Mouse (Mus musculus) forebrain, embryonic 11.5 days (tissue): Measurements from ENCODE around the gene Tmem159. TPM values are rescaled to one million over a fixed set of nuclear protein-coding genes. Genes with fewer than 3 reads are reported as not detected.
A peak's percentile ranks its signal among the peaks of the same experiment; 100 is the strongest.

Experiments used
- ATAC-seq: fragments of 200-750 bp; cut with Nextera tagmentation; replicated peaks from 2 replicates; pipeline ENCODE4 v1.8.0; 2017; ENCODE audit warnings: moderate TSS enrichment; ENCODE audit not compliant: low FRiP score
- DNase-seq: peaks from one replicate; pipeline ENCODE4 v3.0.0-alpha.2; 2017; ENCODE audit warnings: low spot score
- H3K27ac ChIP-seq: fragments of 300-500 bp; sonication (generic); 2 replicates; pipeline ENCODE4 v1.5.1; 2014; ENCODE audit warnings: low read depth, low read length
- H3K27me3 ChIP-seq: fragments of 300-500 bp; sonication (generic); 2 replicates; pipeline ENCODE4 v1.6.1; 2014; ENCODE audit warnings: mild to moderate bottlenecking, low read length, mixed read lengths; ENCODE audit not compliant: control insufficient read depth, insufficient read depth
- H3K36me3 ChIP-seq: fragments of 300-500 bp; sonication (generic); 2 replicates; pipeline ENCODE4 v1.6.1; 2014; ENCODE audit warnings: mild to moderate bottlenecking, low read length, moderate library complexity, mixed read lengths; ENCODE audit not compliant: control insufficient read depth, insufficient read depth
- H3K4me1 ChIP-seq: fragments of 300-500 bp; sonication (generic); replicated peaks from 2 replicates; pipeline ENCODE4 v1.6.1; 2014; ENCODE audit warnings: low read length, mixed read lengths; ENCODE audit not compliant: control insufficient read depth, insufficient read depth
- H3K4me2 ChIP-seq: fragments of 300-500 bp; sonication (generic); 2 replicates; pipeline ENCODE4 v1.6.1; 2014; ENCODE audit warnings: low read depth, mild to moderate bottlenecking, low read length, moderate library complexity, mixed read lengths; ENCODE audit not compliant: severe bottlenecking
- H3K4me3 ChIP-seq: fragments of 300-500 bp; sonication (generic); 2 replicates; pipeline ENCODE4 v1.5.1; 2014; ENCODE audit warnings: low read depth, low read length
- H3K9ac ChIP-seq: fragments of 300-500 bp; sonication (generic); 2 replicates; pipeline ENCODE4 v1.6.1; 2014; ENCODE audit warnings: low read length
- H3K9me3 ChIP-seq: fragments of 300-500 bp; sonication (generic); 2 replicates; pipeline ENCODE4 v1.6.1; 2016; ENCODE audit warnings: low read length, mixed read lengths; ENCODE audit not compliant: control insufficient read depth
- WGBS: fragments of 180-500 bp; shearing (Covaris S2); extraction: QIAGEN DNeasy Blood & Tissue Kit; methylation state at CpG from one replicate; pipeline ENCODE4 v1.1.7; 2014; 5-methylcytosine and 5-hydroxymethylcytosine counted together
- polyA plus RNA-seq: library from polyadenylated mRNA; unstranded; fragments of >200 nt; fragmentation: Nextera tagmentation; extraction: Ambion mirVana; gene quantifications from 2 replicates; pipeline ENCODE4 v1.2.1, GENCODE M21; 2014

Gene Tmem159
- polyA plus RNA-seq, 1 experiment from 2014 or later, result 10.4 TPM

- H3K36me3 ChIP-seq, result no peaks in the 10 kb centered on the region
- no peak for DNase-seq
- no peak within 1 kb of the TSS for H3K9ac ChIP-seq
- H3K9me3 ChIP-seq, result no peaks in the 10 kb centered on the region
- H3K27ac ChIP-seq, result no peak within 1 kb of the TSS
- WGBS, result 85% methylated on average over 6 of the region's 6 CpGs
- H3K4me3 ChIP-seq, result no peak within 1 kb of the TSS
- H3K4me1 ChIP-seq, result no peaks in the 10 kb centered on the region
- no peak within 1 kb of the TSS for H3K4me2 ChIP-seq
- ATAC-seq, result no peak
- H3K27me3 ChIP-seq, result no peaks in the 10 kb centered on the region
Measured at GRCm38 (mm10) chr7:120095180-120095579, 7.0 kb upstream of the Tmem159 start, which contains the start of gene Dnah3. Gene Dnah3 (minus strand): TSS chr7:120095280.

GRCm38 (mm10) chr7:120097845-120098244, 4.3 kb upstream of the Tmem159 start:
- WGBS, result 9% methylated on average over 7 of the region's 7 CpGs
- Histone ChIP-seq H3K27ac (no peak overlapping the region), H3K4me2 (no peak overlapping the region), H3K9ac (no peak overlapping the region), H3K4me1 (no peaks in the 10 kb centered on the region; the same call in 1 of the 2 replicates), H3K9me3 (no peaks in the 10 kb centered on the region), H3K36me3 (no peaks in the 10 kb centered on the region), H3K4me3 (no peak overlapping the region), H3K27me3 (peaks cover 5% of the 10 kb centered on the region; the same call in 1 of the 2 replicates)
- DNase-seq, result peak; percentile 79
- ATAC-seq, result peak; percentile 61

GRCm38 (mm10) chr7:120098403-120098802, 3.8 kb upstream of the Tmem159 start:
- Histone ChIP-seq H3K4me2 (no peak overlapping the region), H3K4me3 (no peak overlapping the region), H3K4me1 (no peaks in the 10 kb centered on the region; the same call in 1 of the 2 replicates), H3K36me3 (no peaks in the 10 kb centered on the region), H3K27ac (no peak overlapping the region), H3K27me3 (peaks cover 7% of the 10 kb centered on the region; the same call in 1 of the 2 replicates), H3K9ac (no peak overlapping the region), H3K9me3 (no peaks in the 10 kb centered on the region)
- peak; percentile 85 for DNase-seq
- WGBS, result 22% methylated on average over 9 of the region's 9 CpGs
- peak; percentile 61; the same call in 1 of the 2 replicates for ATAC-seq

- ATAC-seq, result peak; percentile 34; the same call in 1 of the 2 replicates
- H3K27me3 ChIP-seq, result peaks cover 10% of the 10 kb centered on the region; the same call in 1 of the 2 replicates
- DNase-seq, result peak; percentile 51
- H3K36me3 ChIP-seq, result no peaks in the 10 kb centered on the region
- peak overlapping the region; percentile 53 for H3K4me3 ChIP-seq
- H3K9me3 ChIP-seq, result no peaks in the 10 kb centered on the region
- H3K4me1 ChIP-seq, result no peaks in the 10 kb centered on the region; the same call in 1 of the 2 replicates
- peak overlapping the region; percentile 76 for H3K4me2 ChIP-seq
- H3K27ac ChIP-seq, result no peak overlapping the region
- peak overlapping the region; percentile 60 for H3K9ac ChIP-seq
- WGBS, result 2% methylated on average over 25 of the region's 25 CpGs
Measured at GRCm38 (mm10) chr7:120103019-120103567, 940 bp downstream of the Tmem159 start.

- Histone ChIP-seq H3K9me3 (no peaks in the 10 kb centered on the region), H3K9ac (no peak overlapping the region), H3K4me2 (no peak overlapping the region), H3K4me3 (no peak overlapping the region), H3K27ac (no peak overlapping the region), H3K4me1 (no peaks in the 10 kb centered on the region; the same call in 1 of the 2 replicates), H3K27me3 (peaks cover 10% of the 10 kb centered on the region; the same call in 1 of the 2 replicates), H3K36me3 (no peaks in the 10 kb centered on the region)
- DNase-seq, result no peak
- no peak for ATAC-seq
- 55% methylated on average over 3 of the region's 3 CpGs for WGBS
Measured at GRCm38 (mm10) chr7:120104975-120105374, 2.8 kb downstream of the Tmem159 start.

GRCm38 (mm10) chr7:120106356-120106755, 4.2 kb downstream of the Tmem159 start:
- 78% methylated on average over 2 of the region's 2 CpGs for WGBS
- DNase-seq, result no peak
- Histone ChIP-seq H3K4me3 (no peak overlapping the region), H3K4me2 (no peak overlapping the region), H3K9ac (no peak overlapping the region), H3K9me3 (no peaks in the 10 kb centered on the region), H3K27me3 (peaks cover 10% of the 10 kb centered on the region; the same call in 1 of the 2 replicates), H3K4me1 (no peaks in the 10 kb centered on the region; the same call in 1 of the 2 replicates), H3K36me3 (no peaks in the 10 kb centered on the region), H3K27ac (no peak overlapping the region)
- ATAC-seq, result no peak

GRCm38 (mm10) chr7:120109676-120110075, 7.5 kb downstream of the Tmem159 start:
- Histone ChIP-seq H3K27ac (no peak overlapping the region), H3K36me3 (no peaks in the 10 kb centered on the region), H3K4me2 (no peak overlapping the region), H3K4me1 (no peaks in the 10 kb centered on the region), H3K4me3 (no peak overlapping the region), H3K9me3 (no peaks in the 10 kb centered on the region), H3K27me3 (no peaks in the 10 kb centered on the region), H3K9ac (no peak overlapping the region)
- WGBS, result 87% methylated on average over 5 of the region's 5 CpGs
- no peak for ATAC-seq
- no peak for DNase-seq

- Histone ChIP-seq H3K36me3 (no peaks in the 10 kb centered on the region), H3K4me3 (no peak overlapping the region), H3K27ac (no peak overlapping the region), H3K4me1 (no peaks in the 10 kb centered on the region), H3K9ac (no peak overlapping the region), H3K9me3 (no peaks in the 10 kb centered on the region), H3K27me3 (no peaks in the 10 kb centered on the region), H3K4me2 (no peak overlapping the region)
- 88% methylated on average over 5 of the region's 5 CpGs for WGBS
- ATAC-seq (no peak), DNase-seq (no peak)
Measured at GRCm38 (mm10) chr7:120116976-120117375, 14.8 kb downstream of the Tmem159 start.

GRCm38 (mm10) chr7:120117529-120117928, 15.4 kb downstream of the Tmem159 start:
- ATAC-seq, result no peak
- Histone ChIP-seq H3K4me2 (no peak overlapping the region), H3K4me3 (no peak overlapping the region), H3K27ac (no peak overlapping the region), H3K27me3 (no peaks in the 10 kb centered on the region), H3K9ac (no peak overlapping the region), H3K36me3 (no peaks in the 10 kb centered on the region), H3K9me3 (no peaks in the 10 kb centered on the region), H3K4me1 (no peaks in the 10 kb centered on the region)
- DNase-seq, result no peak
- 50% methylated on average over 6 of the region's 6 CpGs for WGBS
